Mouse (Mus musculus) cerebellum, postnatal 36 days (tissue): Measurements from ENCODE around the gene Gm11937.
"Not testable (repeated sequence)": the region's sequence is repeated elsewhere in the genome, so short reads cannot be mapped to it uniquely, and the experiment has no call there.

ENCODE experiments used
- DNase-seq, 2 experiments: peaks; one replicate each; pipeline ENCODE4 v3.0.0; 2021 to 2022; ENCODE audit warnings: mixed read lengths in 2 of 2

The Gm11937 gene

GRCm38 (mm10) chr11:99610089-99610488, at the start of gene Gm11937:
TSS of gene Gm11937 (minus strand) at chr11:99610189.
- DNase-seq, result not testable (repeated sequence)

GRCm38 (mm10) chr11:99659256-99659655, 49.3 kb upstream of the Gm11937 start:
- DNase-seq, result no peak

GRCm38 (mm10) chr11:99658467-99659010, 48.5 kb upstream of the Gm11937 start, which contains the start of gene Gm11563:
TSS of gene Gm11563 (minus strand) at chr11:99658960.
- not testable (repeated sequence) for DNase-seq

GRCm38 (mm10) chr11:99657051-99657450, 47.1 kb upstream of the Gm11937 start:
- no peak for DNase-seq

DNA sequence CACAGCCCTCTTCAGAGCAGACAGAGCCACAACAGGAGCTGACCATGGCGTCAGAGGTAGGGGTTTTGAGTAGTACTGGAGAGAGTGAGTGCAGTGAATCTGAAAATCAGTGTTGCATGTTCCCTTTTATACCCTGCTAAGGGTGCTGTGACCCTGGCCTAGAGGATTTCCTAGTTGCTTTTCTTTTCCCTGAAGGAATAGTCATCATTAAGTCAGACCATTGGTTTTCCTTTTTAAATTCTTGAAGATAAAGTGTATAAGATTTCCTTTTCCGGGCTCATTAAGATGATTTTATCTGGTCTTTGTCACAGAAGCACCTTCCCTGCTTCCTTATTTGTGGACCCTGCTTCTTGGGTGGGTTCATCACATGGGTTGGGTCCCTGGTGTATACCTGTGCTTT, 40.1 kb upstream of the Gm11937 start, which contains the start of gene Gm11555:
TSS of gene Gm11555 (minus strand) at position 101 of the 400 bp plus-strand sequence.
- DNase-seq, result no peak

- DNase-seq, result no peak
Measured at GRCm38 (mm10) chr11:99646444-99646843, 36.5 kb upstream of the Gm11937 start.

- DNase-seq, result no peak
Measured at GRCm38 (mm10) chr11:99644351-99644750, 34.4 kb upstream of the Gm11937 start.

DNA sequence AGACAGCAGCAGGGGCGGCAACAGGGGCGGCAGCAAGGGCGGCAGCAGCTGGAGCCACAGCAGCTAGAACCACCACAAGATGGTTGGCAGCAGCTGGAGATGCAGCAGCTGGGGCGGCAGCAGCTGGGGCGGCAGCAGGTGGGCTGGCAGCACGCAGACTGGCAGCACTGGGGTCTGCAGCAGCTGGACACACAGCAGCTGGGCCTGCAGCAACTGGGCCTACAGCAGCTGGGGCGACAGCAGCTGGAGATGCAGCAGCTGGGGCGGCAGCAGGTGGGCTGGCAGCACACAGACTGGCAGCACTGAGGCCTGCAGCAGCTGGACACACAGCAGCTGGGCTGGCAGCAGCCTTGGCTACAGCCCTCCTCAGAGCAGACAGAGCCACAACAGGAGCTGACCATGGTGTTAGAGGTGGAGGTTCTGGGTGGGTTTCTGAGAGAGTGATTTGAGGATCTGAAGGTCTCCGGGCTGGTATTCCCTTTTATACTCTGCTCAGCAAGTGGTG, 33.7 kb upstream of the Gm11937 start, which contains the start of gene Krtap4-7:
TSS of gene Krtap4-7 (minus strand) at position 455 of the 505 bp plus-strand sequence.
- DNase-seq, result not testable (repeated sequence)

DNA sequence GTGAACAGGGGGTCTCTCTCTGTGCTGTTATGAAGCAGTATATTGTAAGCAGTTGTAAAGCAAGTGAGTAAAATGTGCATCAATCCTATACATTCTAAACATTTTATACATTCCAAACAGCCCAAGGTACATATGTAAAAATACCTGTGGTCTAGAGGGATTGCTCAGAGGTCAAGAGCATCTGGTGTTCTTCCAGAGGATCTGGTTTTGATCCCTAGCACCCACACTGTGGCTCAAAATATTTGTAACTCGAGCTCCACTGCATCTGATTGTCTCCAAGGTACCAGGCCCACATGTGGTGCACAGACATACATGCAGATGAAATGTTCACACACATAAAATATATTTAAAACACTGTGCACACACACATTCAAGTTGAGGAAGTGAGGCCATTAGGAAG, 30.9 kb upstream of the Gm11937 start:
- no peak for DNase-seq

DNA sequence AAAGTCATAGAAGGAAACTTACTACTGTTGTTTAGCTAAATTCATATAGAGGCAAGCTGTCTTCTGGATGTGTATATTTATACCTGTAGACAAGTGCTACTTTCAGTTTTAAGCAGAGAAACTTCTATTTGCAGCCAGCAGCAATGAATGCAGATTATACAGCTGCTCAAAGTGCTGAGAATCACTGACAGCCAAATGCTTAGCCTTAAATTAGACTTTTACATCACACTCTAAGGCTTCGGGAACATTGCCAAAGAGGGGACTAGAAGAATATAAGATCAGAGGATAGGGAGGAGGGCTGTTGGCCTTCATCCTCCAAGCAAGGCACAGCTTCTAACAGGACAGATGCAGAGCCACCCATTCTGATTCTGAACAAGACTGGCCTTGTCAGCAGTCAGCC, 27.1 kb upstream of the Gm11937 start:
- no peak for DNase-seq

DNA sequence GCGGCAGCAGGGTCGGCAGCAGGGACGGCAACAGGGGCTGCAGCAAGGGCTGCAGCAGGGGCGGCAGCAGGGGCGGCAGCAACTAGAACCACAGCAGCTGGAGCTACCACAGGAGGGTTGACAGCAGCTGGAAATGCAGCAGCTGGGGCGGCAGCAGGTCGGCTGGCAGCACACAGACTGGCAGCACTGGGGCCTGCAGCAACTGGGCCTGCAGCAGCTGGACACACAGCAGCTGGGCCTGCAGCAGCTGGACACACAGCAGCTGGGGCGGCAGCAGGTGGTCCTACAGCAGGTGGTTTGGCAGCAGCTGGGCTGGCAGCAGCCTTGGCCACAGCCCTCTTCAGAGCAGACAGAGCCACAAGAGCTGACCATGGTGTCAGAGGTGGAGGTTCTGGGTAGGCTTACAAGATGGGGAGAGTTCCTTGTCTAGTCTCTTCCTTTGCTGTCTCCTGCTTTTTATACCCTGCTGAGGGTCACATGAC, 24.7 kb upstream of the Gm11937 start, which contains the start of gene Krtap4-2:
TSS of gene Krtap4-2 (minus strand) at position 432 of the 482 bp plus-strand sequence.
- no peak for DNase-seq

- no peak for DNase-seq
Measured at GRCm38 (mm10) chr11:99633293-99633692, 23.3 kb upstream of the Gm11937 start.

- no peak for DNase-seq
Measured at GRCm38 (mm10) chr11:99630890-99631289, 20.9 kb upstream of the Gm11937 start.

DNA sequence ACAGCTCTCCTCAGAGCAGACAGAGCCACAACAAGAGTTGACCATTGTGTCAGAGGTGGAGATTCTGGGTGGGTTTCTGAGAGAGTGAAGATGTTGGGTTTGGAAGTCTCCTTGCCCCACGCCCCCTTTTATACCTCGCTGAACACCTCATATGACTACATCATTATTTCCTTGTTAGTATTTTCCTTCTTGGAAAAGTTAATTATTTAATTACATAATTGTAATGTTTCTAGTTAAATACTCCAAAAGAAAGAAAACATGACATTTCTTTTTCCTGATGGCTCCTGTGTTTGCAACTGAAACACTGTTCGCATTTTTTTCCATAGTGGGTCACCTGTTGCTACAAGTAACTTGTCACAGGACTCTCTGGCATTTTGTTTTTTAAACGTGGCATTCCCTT, 18.1 kb upstream of the Gm11937 start, which contains the start of gene Krtap4-1:
TSS of gene Krtap4-1 (minus strand) at position 101 of the 400 bp plus-strand sequence.
- no peak for DNase-seq

DNA sequence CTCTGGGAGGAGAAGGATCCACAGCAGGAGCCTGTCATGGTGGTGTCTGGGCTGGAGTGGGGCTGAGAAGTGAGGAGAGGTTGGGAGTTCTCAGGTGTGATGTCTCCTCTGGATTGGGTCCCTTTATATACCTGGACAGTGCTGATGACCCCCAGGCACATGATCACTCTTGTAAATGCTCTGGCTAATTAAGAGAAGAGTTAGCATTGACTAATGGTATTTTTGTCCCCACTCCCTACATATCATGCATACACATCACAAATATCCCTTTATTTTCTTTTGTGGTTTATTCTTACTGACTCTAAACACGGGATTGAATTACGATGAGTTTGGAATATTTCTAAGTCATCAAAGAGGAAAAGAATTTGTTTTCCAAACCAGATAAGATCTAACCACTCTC, 10.3 kb upstream of the Gm11937 start, which contains the start of gene Gm11562:
TSS of gene Gm11562 (minus strand) at position 101 of the 400 bp plus-strand sequence.
- no peak for DNase-seq

- DNase-seq, result no peak
Measured at GRCm38 (mm10) chr11:99614796-99615363, 4.9 kb upstream of the Gm11937 start, which contains the start of gene Krtap2-4. TSS of gene Krtap2-4 (minus strand) at chr11:99614846.

- DNase-seq, result peak; percentile 3 to 6
Measured at GRCm38 (mm10) chr11:99609126-99609525, 863 bp downstream of the Gm11937 start.

DNA sequence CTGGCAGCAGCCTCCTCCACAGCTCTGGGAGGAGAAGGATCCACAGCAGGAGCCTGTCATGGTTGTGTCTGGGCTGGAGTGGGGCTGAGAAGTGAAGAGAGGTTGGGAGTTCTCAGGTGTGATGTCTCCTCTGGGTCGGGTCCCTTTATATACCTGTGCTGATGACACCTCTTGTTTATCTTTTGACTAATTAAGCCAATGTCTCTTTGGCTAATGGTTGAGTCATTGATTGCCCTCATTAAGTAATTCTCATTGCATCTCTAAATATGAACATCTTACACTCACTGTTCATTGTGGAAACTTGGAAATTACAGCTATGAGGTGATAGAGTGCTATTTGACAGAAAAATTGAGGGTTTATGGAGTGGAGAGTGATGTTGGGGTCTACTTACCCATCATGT, 6.8 kb downstream of the Gm11937 start, which contains the start of gene Gm11938:
TSS of gene Gm11938 (minus strand) at position 101 of the 400 bp plus-strand sequence.
- DNase-seq, result not testable (repeated sequence)

- DNase-seq, result not testable (repeated sequence)
Measured at GRCm38 (mm10) chr11:99597742-99598141, 12.2 kb downstream of the Gm11937 start, which contains the start of gene Krtap9-3. TSS of gene Krtap9-3 (minus strand) at chr11:99598105.

DNA sequence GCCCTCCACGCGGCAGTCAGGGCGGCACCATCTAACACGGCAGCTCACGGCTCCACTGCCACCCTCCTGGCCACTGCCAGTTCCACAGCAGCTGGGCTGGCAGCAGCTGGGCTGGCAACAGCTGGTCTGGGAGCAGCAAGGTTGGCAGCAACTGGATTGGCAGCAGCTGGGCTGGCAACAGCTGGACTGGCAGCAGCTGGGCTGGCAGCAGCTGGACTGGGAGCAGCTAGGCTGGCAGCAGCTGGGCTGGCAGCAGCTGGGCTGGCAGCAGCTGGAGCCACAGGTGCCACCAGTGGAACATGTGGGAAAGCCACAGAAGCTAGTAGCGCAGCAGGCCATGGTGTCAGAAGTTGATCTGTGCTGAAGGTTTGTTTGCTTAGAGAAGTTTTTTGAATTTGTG, 19.0 kb downstream of the Gm11937 start, which contains the start of gene Krtap1-3:
TSS of gene Krtap1-3 (minus strand) at position 359 of the 400 bp plus-strand sequence.
- DNase-seq, result no peak

DNA sequence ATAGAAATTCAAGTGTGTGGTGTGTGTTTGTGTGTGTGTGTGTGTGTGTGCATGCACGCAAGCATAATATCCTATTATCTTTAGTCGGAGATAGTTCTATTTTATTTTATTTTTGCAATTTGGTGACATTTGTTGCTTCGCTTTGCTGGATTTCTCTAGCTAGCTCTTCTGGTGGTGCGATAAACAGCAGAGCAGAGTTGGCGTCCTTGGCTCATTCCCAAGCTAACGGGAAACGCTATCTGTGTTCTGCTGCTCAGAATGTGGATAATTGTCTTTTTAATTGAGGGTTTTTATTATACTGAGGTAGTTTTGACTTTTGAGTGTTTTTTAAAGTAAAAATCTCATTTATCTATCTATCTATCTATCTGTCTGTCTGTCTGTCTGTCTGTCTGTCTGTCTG, 24.9 kb downstream of the Gm11937 start:
- no peak for DNase-seq

DNA sequence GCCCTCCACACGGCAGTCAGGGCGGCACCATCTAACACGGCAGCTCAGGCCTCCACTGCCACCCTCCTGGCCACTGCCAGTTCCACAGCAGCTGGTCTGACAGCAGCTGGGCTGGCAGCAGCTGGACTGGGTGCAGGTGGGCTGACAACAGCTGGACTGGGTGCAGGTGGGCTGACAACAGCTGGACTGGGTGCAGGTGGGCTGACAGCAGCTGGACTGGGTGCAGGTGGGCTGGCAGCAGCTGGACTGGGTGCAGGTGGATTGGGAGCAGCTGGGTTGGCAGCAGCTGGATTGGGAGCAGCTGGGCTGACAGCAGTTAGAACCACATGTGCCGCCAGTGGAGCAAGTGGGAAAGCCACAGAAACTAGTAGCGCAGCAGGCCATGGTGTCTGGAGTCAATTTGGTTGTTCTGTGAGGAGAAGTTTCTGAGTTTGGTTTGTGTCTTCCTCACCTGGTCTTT, 26.7 kb downstream of the Gm11937 start, which contains the start of gene Krtap1-4:
TSS of gene Krtap1-4 (minus strand) at position 410 of the 460 bp plus-strand sequence.
- DNase-seq, result no peak

- DNase-seq, result no peak
Measured at GRCm38 (mm10) chr11:99581564-99581963, 28.4 kb downstream of the Gm11937 start.
